Mouse (Mus musculus) forebrain, embryonic 13.5 days (tissue): ENCODE data around the gene Hist1h2aa. TPM values are rescaled to one million over a fixed set of nuclear protein-coding genes. Genes with fewer than 3 reads are reported as not detected.

Source experiments
- ATAC-seq: fragments of 200-750 bp; cut with Nextera tagmentation; 2 replicates; pipeline ENCODE4 v1.8.0; 2017
- H3K27ac ChIP-seq: fragments of 300-500 bp; sonication (generic); 2 replicates; pipeline ENCODE4 v1.5.1; 2015; ENCODE audit warnings: inconsistent platforms, mild to moderate bottlenecking, moderate library complexity
- H3K27me3 ChIP-seq: fragments of 300-500 bp; sonication (generic); 2 replicates; pipeline ENCODE4 v1.6.1; 2015; ENCODE audit warnings: mild to moderate bottlenecking, inconsistent platforms
- H3K36me3 ChIP-seq: fragments of 300-500 bp; sonication (generic); 2 replicates; pipeline ENCODE4 v1.6.1; 2015; ENCODE audit warnings: mild to moderate bottlenecking, inconsistent platforms; ENCODE audit not compliant: poor library complexity, severe bottlenecking
- H3K4me1 ChIP-seq: fragments of 300-500 bp; sonication (generic); 2 replicates; pipeline ENCODE4 v1.6.1; 2015; ENCODE audit warnings: inconsistent platforms
- H3K4me2 ChIP-seq: fragments of 300-500 bp; sonication (generic); 2 replicates; pipeline ENCODE4 v1.6.1; 2015; ENCODE audit warnings: inconsistent platforms, mild to moderate bottlenecking, moderate library complexity
- H3K4me3 ChIP-seq: fragments of 300-500 bp; sonication (generic); 2 replicates; pipeline ENCODE4 v1.5.1; 2015; ENCODE audit warnings: mild to moderate bottlenecking, inconsistent platforms
- H3K9ac ChIP-seq: fragments of 300-500 bp; sonication (generic); 2 replicates; pipeline ENCODE4 v1.6.1; 2015; ENCODE audit warnings: mild to moderate bottlenecking, inconsistent platforms
- H3K9me3 ChIP-seq: fragments of 300-500 bp; sonication (generic); replicated peaks from 2 replicates; pipeline ENCODE4 v1.6.1; 2016; ENCODE audit warnings: inconsistent platforms
- WGBS: fragments of 180-500 bp; shearing (Covaris S2); methylation state at CpG from one replicate; pipeline ENCODE4 v1.1.7; 2015; 5-methylcytosine and 5-hydroxymethylcytosine counted together
- microRNA-seq: library from miRNA; unstranded; fragments of <30 nt; microRNA quantifications from one replicate; pipeline ENCODE4, GENCODE M21; 2016
- polyA plus RNA-seq: library from polyadenylated mRNA; unstranded; fragments of >200 nt; fragmentation: Nextera tagmentation; extraction: Ambion mirVana; gene quantifications from 2 replicates; pipeline ENCODE4 v1.2.1, GENCODE M21; 2015

Hist1h2aa gene
- polyA plus RNA-seq, 1 experiment from 2014 or later = not detected

GRCm38 (mm10) chr13:23950928-23951327 is 16.7 kb downstream of the Hist1h2aa start:
- WGBS = 75% methylated on average over 3 of the region's 3 CpGs
- no peak overlapping the region for H3K4me3 ChIP-seq
- H3K9ac ChIP-seq = no peak overlapping the region
- no peaks in the 10 kb centered on the region for H3K9me3 ChIP-seq
- no peak overlapping the region for H3K4me2 ChIP-seq
- H3K36me3 ChIP-seq = no peaks in the 10 kb centered on the region
- peaks cover 13% of the 10 kb centered on the region for H3K4me1 ChIP-seq
- no peak for ATAC-seq
- no peaks in the 10 kb centered on the region for H3K27me3 ChIP-seq
- H3K27ac ChIP-seq = no peak overlapping the region

- Histone ChIP-seq H3K27ac (no peak overlapping the region), H3K4me3 (no peak overlapping the region), H3K36me3 (no peaks in the 10 kb centered on the region), H3K4me1 (peaks cover 9% of the 10 kb centered on the region; the same call in 1 of the 2 replicates), H3K27me3 (no peaks in the 10 kb centered on the region), H3K9ac (no peak overlapping the region), H3K9me3 (no peaks in the 10 kb centered on the region), H3K4me2 (no peak overlapping the region)
- ATAC-seq = peak; percentile 63; the same call in 1 of the 2 replicates
- WGBS = 31% methylated on average over 2 of the region's 2 CpGs
These were observed 25.5 kb downstream of the Hist1h2aa start for GRCm38 (mm10) chr13:23959776-23960175.

DNA sequence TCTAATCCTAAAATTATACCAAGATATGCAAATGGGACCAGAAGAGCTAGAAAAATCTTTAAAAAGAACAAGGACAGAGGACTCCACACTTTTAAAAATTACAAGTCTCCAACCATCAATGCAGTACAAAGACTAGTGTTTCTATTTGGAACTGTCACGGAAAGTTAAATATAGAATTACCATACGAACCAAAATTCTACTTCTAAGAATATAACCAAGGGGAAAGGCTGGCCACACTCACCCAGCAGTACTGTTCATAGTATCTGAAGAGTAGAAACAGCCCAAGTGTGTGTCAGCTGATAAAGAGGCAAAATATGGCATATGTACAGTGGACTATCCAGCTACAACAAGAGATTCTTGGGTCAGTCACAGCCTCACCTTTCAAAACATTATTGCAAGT is 30.6 kb downstream of the Hist1h2aa start:
- Histone ChIP-seq H3K27ac (no peak overlapping the region), H3K4me2 (no peak overlapping the region), H3K4me3 (no peak overlapping the region), H3K36me3 (no peaks in the 10 kb centered on the region), H3K9me3 (no peaks in the 10 kb centered on the region), H3K4me1 (0 out of 2 replicates have a peak, but pooled peaks cover under 1% of the 10 kb centered on the region), H3K9ac (no peak overlapping the region), H3K27me3 (no peaks in the 10 kb centered on the region)
- 90% methylated on average over 2 of the region's 2 CpGs for WGBS
- no peak for ATAC-seq

DNA sequence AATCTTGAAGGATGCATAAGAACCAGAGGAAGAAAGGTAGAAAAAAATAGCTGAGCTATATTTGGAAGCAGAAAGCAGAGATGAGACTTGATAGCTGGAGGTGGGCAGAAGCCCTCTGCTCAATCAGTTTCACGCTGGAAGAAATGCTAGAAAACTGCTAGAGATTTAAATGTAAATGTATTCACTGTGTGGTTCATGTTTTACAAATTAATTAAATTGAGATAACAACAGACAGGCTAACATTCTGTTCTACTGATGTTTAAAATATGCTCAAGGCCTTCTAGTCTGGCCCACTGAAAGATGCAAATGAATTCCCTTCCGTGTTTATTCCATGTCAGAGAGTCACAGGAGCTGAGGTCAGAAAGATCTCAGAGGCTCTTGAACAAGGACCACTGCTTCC is 37.6 kb downstream of the Hist1h2aa start:
- Histone ChIP-seq H3K4me3 (no peak overlapping the region), H3K9ac (no peak overlapping the region), H3K36me3 (no peaks in the 10 kb centered on the region), H3K27me3 (no peaks in the 10 kb centered on the region), H3K4me1 (0 out of 2 replicates have a peak, but pooled peaks cover 3% of the 10 kb centered on the region), H3K27ac (no peak overlapping the region), H3K9me3 (no peaks in the 10 kb centered on the region), H3K4me2 (no peak overlapping the region)
- WGBS = 59% methylated on average over 2 of the region's 2 CpGs
- no peak for ATAC-seq

DNA sequence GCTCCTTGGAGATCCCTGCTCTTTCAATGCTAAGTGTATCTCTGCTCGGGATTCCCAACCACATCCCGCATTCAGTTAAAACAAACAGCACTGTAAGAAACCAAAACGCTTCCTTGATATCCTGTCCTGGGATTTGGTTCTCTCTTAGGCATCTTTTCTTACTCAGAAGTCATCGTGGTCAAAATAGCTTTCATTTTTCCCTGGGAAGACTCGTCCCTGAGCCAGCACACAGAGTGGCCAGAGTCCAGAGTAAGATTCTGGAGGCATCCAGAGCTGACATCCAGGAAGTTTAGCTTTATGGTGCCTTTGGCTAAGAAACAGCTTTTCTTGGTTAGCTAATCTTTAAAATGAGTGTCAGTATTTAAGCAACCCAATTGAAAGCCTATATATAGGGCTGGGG is 38.0 kb downstream of the Hist1h2aa start:
- H3K27me3 ChIP-seq = no peaks in the 10 kb centered on the region
- no peaks in the 10 kb centered on the region for H3K9me3 ChIP-seq
- 80% methylated on average over 5 of the region's 5 CpGs for WGBS
- no peaks in the 10 kb centered on the region for H3K36me3 ChIP-seq
- H3K4me1 ChIP-seq = 0 out of 2 replicates have a peak, but pooled peaks cover 3% of the 10 kb centered on the region
- H3K9ac ChIP-seq = no peak overlapping the region
- no peak overlapping the region for H3K4me3 ChIP-seq
- H3K27ac ChIP-seq = no peak overlapping the region
- no peak for ATAC-seq
- no peak overlapping the region for H3K4me2 ChIP-seq

Small RNAs within 50 kb of the gene (microRNA-seq; reads per million reads assigned to microRNA genes)
- gene Gm44344 = not detected

Other genes with a start within 250 kb of the Hist1h2aa start
- gene Hist1h1t, start 238.6 kb upstream of the Hist1h2aa start, polyA plus RNA-seq = not detected in 2 replicates
- gene Hist1h4c, start 236.0 kb upstream of the Hist1h2aa start, polyA plus RNA-seq = 6.5 and 7.9 TPM in 2 replicates
- gene Hfe, start 223.6 kb upstream of the Hist1h2aa start, polyA plus RNA-seq = 2.2 and 2.8 TPM in 2 replicates
- 17.8 and 20.5 TPM in 2 replicates for gene Hist1h1c, start 195.7 kb upstream of the Hist1h2aa start, polyA plus RNA-seq
- gene Hist1h3c, start 188.9 kb upstream of the Hist1h2aa start, polyA plus RNA-seq = 8.8 and 10.8 TPM in 2 replicates
- gene Hist1h2bb, start 187.7 kb upstream of the Hist1h2aa start, polyA plus RNA-seq = 3.0 and 5.5 TPM in 2 replicates
- gene Hist1h2ab, start 183.3 kb upstream of the Hist1h2aa start, polyA plus RNA-seq = 58.6 and 70.5 TPM in 2 replicates
- gene Hist1h3b, start 182.2 kb upstream of the Hist1h2aa start, polyA plus RNA-seq = 17.0 and 19.6 TPM in 2 replicates
- gene Hist1h4b, start 177.4 kb upstream of the Hist1h2aa start, polyA plus RNA-seq = 5.7 and 6.1 TPM in 2 replicates
- 0.64 and 1.1 TPM in 2 replicates for gene Hist1h4a, start 173.2 kb upstream of the Hist1h2aa start, polyA plus RNA-seq
- gene Hist1h3a, start 172.1 kb upstream of the Hist1h2aa start, polyA plus RNA-seq = 6.3 and 7.2 TPM in 2 replicates
- gene Hist1h1a, start 170.8 kb upstream of the Hist1h2aa start, polyA plus RNA-seq = 4.6 and 6.0 TPM in 2 replicates
- gene Trim38, start 164.5 kb upstream of the Hist1h2aa start, polyA plus RNA-seq = 0.08 TPM in 1 of 2 replicates, not detected in the other
- not detected in 2 replicates for gene Slc17a2, start 127.5 kb upstream of the Hist1h2aa start, polyA plus RNA-seq
- not detected in 2 replicates for gene Slc17a3, start 95.0 kb upstream of the Hist1h2aa start, polyA plus RNA-seq
- not detected in 2 replicates for gene Slc17a1, start 66.7 kb upstream of the Hist1h2aa start, polyA plus RNA-seq
- gene Slc17a4, start 19.5 kb upstream of the Hist1h2aa start, polyA plus RNA-seq = not detected in 2 replicates
- gene Hist1h2ba, start 306 bp upstream of the Hist1h2aa start, polyA plus RNA-seq = not detected in 2 replicates
- gene Scgn, start 56.8 kb downstream of the Hist1h2aa start, polyA plus RNA-seq = 2.1 and 2.6 TPM in 2 replicates